Mouse (Mus musculus) liver, embryonic 14.5 days (tissue): Measurements from ENCODE around the gene Gm11437. TPM values are rescaled to one million over a fixed set of nuclear protein-coding genes. Genes with fewer than 3 reads are reported as not detected.
A peak's percentile ranks its signal among the peaks of the same experiment; 100 is the strongest.

Source experiments
- ATAC-seq: fragments of 200-750 bp; cut with Nextera tagmentation; 2 replicates; pipeline ENCODE4 v1.8.0; 2017; ENCODE audit warnings: moderate number of reproducible peaks, mild to moderate bottlenecking, moderate library complexity; ENCODE audit not compliant: insufficient read depth
- DNase-seq, 3 experiments: peaks; one replicate each; pipeline ENCODE4 v3.0.0-alpha.2; 2012 to 2013; ENCODE audit warnings: low read depth in 3 of 3, low spot score in 3 of 3
- H3K27ac ChIP-seq: fragments of 300-500 bp; sonication (generic); 2 replicates; pipeline ENCODE4 v1.5.1; 2014; ENCODE audit warnings: moderate library complexity, mild to moderate bottlenecking, control low read depth, inconsistent platforms
- H3K27me3 ChIP-seq: fragments of 300-500 bp; sonication (generic); 2 replicates; pipeline ENCODE4 v1.6.1; 2014; ENCODE audit warnings: mild to moderate bottlenecking, low read length, moderate library complexity; ENCODE audit not compliant: control insufficient read depth, insufficient read depth
- H3K36me3 ChIP-seq: fragments of 300-500 bp; sonication (generic); replicated peaks from 2 replicates; pipeline ENCODE4 v1.6.1; 2014; ENCODE audit warnings: low read depth; ENCODE audit not compliant: control insufficient read depth, insufficient read depth
- H3K4me1 ChIP-seq, 2 experiments: fragments of 200-500 bp in 1 of 2; fragments of 300-500 bp in 1 of 2; sonication (generic) in 1 of 2; replicated peaks; 2 replicates each; pipeline ENCODE4 v1.6.1; 2012 to 2014; ENCODE audit warnings: antibody characterized with exemption in 1 of 2, inconsistent platforms in 1 of 2, low read length in 1 of 2; ENCODE audit not compliant: control insufficient read depth in 2 of 2, insufficient read depth in 2 of 2
- H3K4me2 ChIP-seq: fragments of 300-500 bp; sonication (generic); 2 replicates; pipeline ENCODE4 v1.6.1; 2014; ENCODE audit warnings: low read depth, mild to moderate bottlenecking, control low read depth, moderate library complexity
- H3K4me3 ChIP-seq, 2 experiments: fragments of 200-500 bp in 1 of 2; fragments of 300-500 bp in 1 of 2; sonication (generic) in 1 of 2; 2 replicates each; pipeline ENCODE4 v1.5.1; 2012 to 2014; ENCODE audit warnings: low read depth in 2 of 2, low read length in 2 of 2, mild to moderate bottlenecking in 2 of 2, control low read depth in 1 of 2, inconsistent platforms in 1 of 2, moderate library complexity in 1 of 2; ENCODE audit not compliant: insufficient read depth in 1 of 2
- H3K9ac ChIP-seq: fragments of 300-500 bp; sonication (generic); replicated peaks from 2 replicates; pipeline ENCODE4 v1.6.1; 2014; ENCODE audit warnings: mild to moderate bottlenecking, control low read depth, moderate library complexity
- H3K9me3 ChIP-seq: fragments of 300-500 bp; sonication (generic); 2 replicates; pipeline ENCODE4 v1.6.1; 2016; ENCODE audit warnings: low read length, mixed read lengths; ENCODE audit not compliant: control insufficient read depth
- CTCF ChIP-seq: IDR thresholded peaks from 2 replicates; pipeline ENCODE4 v1.5.1; 2016; ENCODE audit warnings: antibody characterized with exemption, low read depth, control low read depth
- EP300 ChIP-seq: IDR thresholded peaks from 2 replicates; pipeline ENCODE4 v1.6.1; 2016; ENCODE audit warnings: antibody characterized with exemption, low read depth
- WGBS: fragments of 180-500 bp; shearing (Covaris S2); extraction: QIAGEN DNeasy Blood & Tissue Kit; methylation state at CpG from one replicate; pipeline ENCODE4 v1.1.7; 2014; ENCODE audit not compliant: insufficient replicate concordance; 5-methylcytosine and 5-hydroxymethylcytosine counted together
- polyA plus RNA-seq, 2 experiments: library from polyadenylated mRNA; depleted of rRNA in 1 of 2; stranded (reverse) in 1 of 2; unstranded in 1 of 2; fragments of >200 nt; fragmentation: Nextera tagmentation in 1 of 2; extraction: Ambion mirVana in 1 of 2; gene quantifications; 2 replicates each; pipeline versions ENCODE4 v1.2.1 to v1.2.3; 2012 to 2014

Gm11437 gene
- polyA plus RNA-seq, 2 experiments, result not detected

- no peaks in the 10 kb centered on the region for H3K9me3 ChIP-seq
- H3K4me1 ChIP-seq, result 0 out of 4 replicates have a peak, but pooled peaks cover 0 to 2% of the 10 kb centered on the region in 2 experiments
- H3K36me3 ChIP-seq, result peaks cover 7% of the 10 kb centered on the region
- ATAC-seq, result peak; percentile 94
- peak within 1 kb of the TSS; percentile 86 for H3K4me3 ChIP-seq
- H3K4me2 ChIP-seq, result peak within 1 kb of the TSS; percentile 86
- TF ChIP-seq EP300 (no peak), CTCF (no peak)
- H3K27me3 ChIP-seq, result no peaks in the 10 kb centered on the region; the same call in 1 of the 2 replicates
- H3K9ac ChIP-seq, result peak within 1 kb of the TSS; percentile 67
- no peak within 1 kb of the TSS for H3K27ac ChIP-seq
- DNase-seq, result peak; percentile 62 to 67 (median 64)
- WGBS, result under 1% methylated on average over 82 of the region's 83 CpGs
Observed at GRCm38 (mm10) chr11:84128943-84129798, 38.1 kb downstream of the Gm11437 start, which contains the start of the genes Tada2a and Acaca. Gene Tada2a (minus strand): TSS chr11:84129600. Gene Acaca (plus strand): TSS chr11:84129672.

GRCm38 (mm10) chr11:84127977-84128376 lies 39.3 kb downstream of the Gm11437 start:
- Histone ChIP-seq H3K4me1 (0 out of 4 replicates have a peak, but pooled peaks cover 0 to 2% of the 10 kb centered on the region in 2 experiments), H3K27ac (no peak overlapping the region), H3K9ac (no peak overlapping the region), H3K9me3 (no peaks in the 10 kb centered on the region), H3K27me3 (no peaks in the 10 kb centered on the region; the same call in 1 of the 2 replicates), H3K36me3 (peaks cover 7% of the 10 kb centered on the region), H3K4me3 (no peak overlapping the region; a peak in 1 of 4 replicates), H3K4me2 (no peak overlapping the region)
- WGBS, result 69% methylated on average over 4 of the region's 4 CpGs
- DNase-seq (no peak), ATAC-seq (no peak)
- TF ChIP-seq EP300 (no peak), CTCF (no peak)

- Histone ChIP-seq H3K27ac (no peak overlapping the region), H3K9me3 (no peaks in the 10 kb centered on the region), H3K9ac (no peak overlapping the region), H3K4me2 (no peak overlapping the region), H3K4me1 (peaks cover 0 to 3% of the 10 kb centered on the region in 2 experiments; a peak in 1 of 4 replicates), H3K27me3 (no peaks in the 10 kb centered on the region), H3K36me3 (peaks cover 9% of the 10 kb centered on the region), H3K4me3 (no peak overlapping the region)
- no peak for TF ChIP-seq CTCF
- no peak for TF ChIP-seq EP300
- ATAC-seq (no peak), DNase-seq (no peak)
- WGBS, result 71% methylated on average over 12 of the region's 12 CpGs
Observed at GRCm38 (mm10) chr11:84121051-84121956, 46.0 kb downstream of the Gm11437 start.

GRCm38 (mm10) chr11:84117431-84117830 lies 49.8 kb downstream of the Gm11437 start:
- ATAC-seq (no peak), DNase-seq (no peak)
- Histone ChIP-seq H3K36me3 (peaks cover 11% of the 10 kb centered on the region), H3K4me1 (peaks cover 0 to 3% of the 10 kb centered on the region in 2 experiments; a peak in 1 of 4 replicates), H3K9ac (no peak overlapping the region), H3K4me2 (no peak overlapping the region), H3K4me3 (no peak overlapping the region), H3K27me3 (no peaks in the 10 kb centered on the region), H3K9me3 (no peaks in the 10 kb centered on the region), H3K27ac (no peak overlapping the region)
- TF ChIP-seq EP300 (no peak), CTCF (no peak)
- WGBS, result 69% methylated on average over 4 of the region's 4 CpGs
